Mouse (Mus musculus): Measurements from ENCODE around the gene Rer1.
A peak's percentile ranks its signal among the peaks of the same experiment; 100 is the strongest.
"Not testable (repeated sequence)": the region's sequence is repeated elsewhere in the genome, so short reads cannot be mapped to it uniquely, and the experiment has no call there.

Rer1 gene

GRCm38 (mm10) chr4:155116607-155117006 is 30.4 kb upstream of the Rer1 start:
- DNase-seq (ENCODE audit: low spot score in 2 of 2) = no peak

GRCm38 (mm10) chr4:155113766-155114410 is 27.7 kb upstream of the Rer1 start:
- peak in 1 of 2 experiments; percentile 53 for DNase-seq (ENCODE audit: low spot score in 2 of 2)

- DNase-seq (ENCODE audit: low spot score in 2 of 2) = no peak
Observed at GRCm38 (mm10) chr4:155109471-155109870, 23.3 kb upstream of the Rer1 start.

- DNase-seq (ENCODE audit: low spot score in 2 of 2) = no peak
Observed at GRCm38 (mm10) chr4:155107886-155108285, 21.7 kb upstream of the Rer1 start.

- DNase-seq (ENCODE audit: low spot score in 2 of 2) = no peak
Observed at GRCm38 (mm10) chr4:155098572-155098971, 12.4 kb upstream of the Rer1 start.

- no peak for DNase-seq (ENCODE audit: low spot score in 2 of 2)
Observed at GRCm38 (mm10) chr4:155097452-155097851, 11.3 kb upstream of the Rer1 start.

GRCm38 (mm10) chr4:155095967-155096366 is 9.8 kb upstream of the Rer1 start:
- DNase-seq (ENCODE audit: low spot score in 2 of 2) = no peak

- peak; percentile 84 to 90 for DNase-seq (ENCODE audit: low spot score in 2 of 2)
Observed at GRCm38 (mm10) chr4:155095238-155095900, 9.2 kb upstream of the Rer1 start.

- DNase-seq (ENCODE audit: low spot score in 2 of 2) = peak in 1 of 2 experiments; percentile 42
Observed at GRCm38 (mm10) chr4:155094565-155094964, 8.4 kb upstream of the Rer1 start.

- no peak for DNase-seq (ENCODE audit: low spot score in 2 of 2)
Observed at GRCm38 (mm10) chr4:155093431-155094149, 7.4 kb upstream of the Rer1 start.

GRCm38 (mm10) chr4:155092718-155093430 is 6.7 kb upstream of the Rer1 start:
- no peak for DNase-seq (ENCODE audit: low spot score in 2 of 2)

- DNase-seq (ENCODE audit: low spot score in 2 of 2) = no peak
Observed at GRCm38 (mm10) chr4:155090688-155091449, 4.7 kb upstream of the Rer1 start.

GRCm38 (mm10) chr4:155090147-155090546 is 4.0 kb upstream of the Rer1 start:
- no peak for DNase-seq (ENCODE audit: low spot score in 2 of 2)

GRCm38 (mm10) chr4:155089241-155089640 is 3.1 kb upstream of the Rer1 start:
- DNase-seq (ENCODE audit: low spot score in 2 of 2) = no peak

- DNase-seq (ENCODE audit: low spot score in 2 of 2) = no peak
Observed at GRCm38 (mm10) chr4:155085206-155086107, 725 bp downstream of the Rer1 start.

GRCm38 (mm10) chr4:155084351-155084750 is 1.8 kb downstream of the Rer1 start:
- no peak for DNase-seq (ENCODE audit: low spot score in 2 of 2)

- DNase-seq (ENCODE audit: low spot score in 2 of 2) = no peak
Observed at GRCm38 (mm10) chr4:155083553-155083952, 2.6 kb downstream of the Rer1 start.

GRCm38 (mm10) chr4:155079666-155080065 is 6.5 kb downstream of the Rer1 start:
- no peak for DNase-seq (ENCODE audit: low spot score in 2 of 2)

- DNase-seq (ENCODE audit: low spot score in 2 of 2) = not testable (repeated sequence)
Observed at GRCm38 (mm10) chr4:155078808-155079207, 7.4 kb downstream of the Rer1 start.

GRCm38 (mm10) chr4:155076677-155077076 is 9.5 kb downstream of the Rer1 start:
- DNase-seq (ENCODE audit: low spot score in 2 of 2) = no peak

All from frontal cortex, postnatal 36 days (tissue).